Mouse (Mus musculus) limb, embryonic 12.5 days (tissue): ENCODE data around the gene Zfp296. TPM values are rescaled to one million over a fixed set of nuclear protein-coding genes. Genes with fewer than 3 reads are reported as not detected.

ENCODE experiments used
- ATAC-seq: fragments of 200-750 bp; cut with Nextera tagmentation; 2 replicates; pipeline ENCODE4 v1.8.0; 2017; ENCODE audit warnings: low read depth, moderate TSS enrichment; ENCODE audit not compliant: insufficient number of reproducible peaks, insufficient read depth, low FRiP score, low TSS enrichment
- H3K27ac ChIP-seq: fragments of 300-500 bp; sonication (generic); 2 replicates; pipeline ENCODE4 v1.5.1; 2016; ENCODE audit warnings: mild to moderate bottlenecking, moderate library complexity
- H3K27me3 ChIP-seq: fragments of 300-500 bp; sonication (generic); 2 replicates; pipeline ENCODE4 v1.6.1; 2016; ENCODE audit warnings: mild to moderate bottlenecking, moderate library complexity
- H3K36me3 ChIP-seq: fragments of 300-500 bp; sonication (generic); 2 replicates; pipeline ENCODE4 v1.6.1; 2016; ENCODE audit warnings: mild to moderate bottlenecking, moderate library complexity
- H3K4me1 ChIP-seq: fragments of 300-500 bp; sonication (generic); replicated peaks from 2 replicates; pipeline ENCODE4 v1.6.1; 2016
- H3K4me2 ChIP-seq: fragments of 300-500 bp; sonication (generic); 2 replicates; pipeline ENCODE4 v1.6.1; 2016; ENCODE audit warnings: mild to moderate bottlenecking, moderate library complexity
- H3K4me3 ChIP-seq: fragments of 300-500 bp; sonication (generic); replicated peaks from 2 replicates; pipeline ENCODE4 v1.5.1; 2016; ENCODE audit warnings: mild to moderate bottlenecking
- H3K9ac ChIP-seq: fragments of 300-500 bp; sonication (generic); replicated peaks from 2 replicates; pipeline ENCODE4 v1.6.1; 2016; ENCODE audit warnings: mild to moderate bottlenecking, moderate library complexity
- H3K9me3 ChIP-seq: fragments of 300-500 bp; sonication (generic); 2 replicates; pipeline ENCODE4 v1.6.1; 2016; ENCODE audit warnings: mild to moderate bottlenecking, moderate library complexity
- WGBS: fragments of 180-500 bp; shearing (Covaris S2); methylation state at CpG from one replicate; pipeline ENCODE4 v1.1.7; 2016; 5-methylcytosine and 5-hydroxymethylcytosine counted together
- polyA plus RNA-seq: library from polyadenylated mRNA; unstranded; fragments of >200 nt; fragmentation: Nextera tagmentation; extraction: Ambion mirVana; gene quantifications from 2 replicates; pipeline ENCODE4 v1.2.1, GENCODE M21; 2016

The Zfp296 gene
- polyA plus RNA-seq, 1 experiment from 2014 or later, result 0.61 TPM

GRCm38 (mm10) chr7:19549394-19549793, 27.7 kb upstream of the Zfp296 start:
- WGBS, result 85% methylated on average over 10 of the region's 10 CpGs
- no peak overlapping the region for H3K27ac ChIP-seq
- H3K9ac ChIP-seq, result no peak overlapping the region
- H3K4me2 ChIP-seq, result no peak overlapping the region
- H3K9me3 ChIP-seq, result no peaks in the 10 kb centered on the region
- H3K4me1 ChIP-seq, result peaks cover 21% of the 10 kb centered on the region; the same call in 1 of the 2 replicates
- ATAC-seq, result no peak
- H3K27me3 ChIP-seq, result no peaks in the 10 kb centered on the region
- H3K4me3 ChIP-seq, result no peak overlapping the region
- peaks cover 49% of the 10 kb centered on the region for H3K36me3 ChIP-seq

GRCm38 (mm10) chr7:19551634-19552033, 25.5 kb upstream of the Zfp296 start:
- Histone ChIP-seq H3K36me3 (peaks cover 66% of the 10 kb centered on the region), H3K4me3 (no peak overlapping the region), H3K9me3 (no peaks in the 10 kb centered on the region), H3K27me3 (no peaks in the 10 kb centered on the region), H3K4me1 (0 out of 2 replicates have a peak, but pooled peaks cover 7% of the 10 kb centered on the region), H3K4me2 (no peak overlapping the region), H3K9ac (no peak overlapping the region), H3K27ac (no peak overlapping the region)
- ATAC-seq, result no peak
- 61% methylated on average over 5 of the region's 5 CpGs for WGBS

GRCm38 (mm10) chr7:19552443-19552842, 24.6 kb upstream of the Zfp296 start:
- 67% methylated on average over 2 of the region's 2 CpGs for WGBS
- Histone ChIP-seq H3K27me3 (no peaks in the 10 kb centered on the region), H3K4me3 (no peak overlapping the region), H3K36me3 (peaks cover 72% of the 10 kb centered on the region), H3K27ac (no peak overlapping the region), H3K9ac (no peak overlapping the region), H3K4me1 (0 out of 2 replicates have a peak, but pooled peaks cover 4% of the 10 kb centered on the region), H3K4me2 (no peak overlapping the region), H3K9me3 (no peaks in the 10 kb centered on the region)
- ATAC-seq, result no peak

GRCm38 (mm10) chr7:19554168-19554567, 22.9 kb upstream of the Zfp296 start:
- Histone ChIP-seq H3K4me3 (no peak overlapping the region), H3K4me2 (no peak overlapping the region), H3K27ac (no peak overlapping the region), H3K4me1 (peaks cover 11% of the 10 kb centered on the region), H3K9me3 (no peaks in the 10 kb centered on the region), H3K9ac (no peak overlapping the region), H3K27me3 (no peaks in the 10 kb centered on the region), H3K36me3 (peaks cover 68% of the 10 kb centered on the region)
- 76% methylated on average over 1 of the region's 1 CpGs for WGBS
- no peak for ATAC-seq

- H3K9ac ChIP-seq, result no peak overlapping the region
- peaks cover 61% of the 10 kb centered on the region for H3K36me3 ChIP-seq
- no peak overlapping the region for H3K4me2 ChIP-seq
- WGBS, result 96% methylated on average over 2 of the region's 2 CpGs
- no peak overlapping the region for H3K27ac ChIP-seq
- no peaks in the 10 kb centered on the region for H3K27me3 ChIP-seq
- H3K4me1 ChIP-seq, result peaks cover 33% of the 10 kb centered on the region
- no peak for ATAC-seq
- no peaks in the 10 kb centered on the region for H3K9me3 ChIP-seq
- no peak overlapping the region for H3K4me3 ChIP-seq
Observed at GRCm38 (mm10) chr7:19557086-19557485, 20.0 kb upstream of the Zfp296 start.

- no peak overlapping the region for H3K4me3 ChIP-seq
- peaks cover 49% of the 10 kb centered on the region for H3K36me3 ChIP-seq
Observed at GRCm38 (mm10) chr7:19557982-19558900, 18.8 kb upstream of the Zfp296 start.

GRCm38 (mm10) chr7:19558965-19559364, 18.1 kb upstream of the Zfp296 start:
- H3K9ac ChIP-seq, result 0 out of 2 replicates have a peak overlapping the region, but pooled peaks have one; percentile 18
- H3K4me1 ChIP-seq, result peaks cover 38% of the 10 kb centered on the region
- H3K36me3 ChIP-seq, result peaks cover 48% of the 10 kb centered on the region
- H3K4me2 ChIP-seq, result peak overlapping the region; percentile 91; the same call in 1 of the 2 replicates
- H3K9me3 ChIP-seq, result no peaks in the 10 kb centered on the region
- H3K4me3 ChIP-seq, result 0 out of 2 replicates have a peak overlapping the region, but pooled peaks have one; percentile 7
- ATAC-seq, result no peak
- H3K27ac ChIP-seq, result no peak overlapping the region
- WGBS, result 50% methylated on average over 2 of the region's 2 CpGs
- H3K27me3 ChIP-seq, result no peaks in the 10 kb centered on the region

More at GRCm38 (mm10) chr7:19557982-19558900, 18.8 kb upstream of the Zfp296 start:
- no peaks in the 10 kb centered on the region for H3K27me3 ChIP-seq
- peaks cover 32% of the 10 kb centered on the region for H3K4me1 ChIP-seq
- 0 out of 2 replicates have a peak overlapping the region, but pooled peaks have one; percentile 18 for H3K9ac ChIP-seq
- WGBS, result 91% methylated on average over 6 of the region's 6 CpGs
- no peak for ATAC-seq
- no peak overlapping the region for H3K27ac ChIP-seq
- no peaks in the 10 kb centered on the region for H3K9me3 ChIP-seq
- no peak overlapping the region; the same call in 1 of the 2 replicates for H3K4me2 ChIP-seq

GRCm38 (mm10) chr7:19560491-19561260, 16.4 kb upstream of the Zfp296 start:
- peaks cover 9% of the 10 kb centered on the region; the same call in 1 of the 2 replicates for H3K9me3 ChIP-seq
- no peaks in the 10 kb centered on the region for H3K27me3 ChIP-seq
- no peak for ATAC-seq
- peak overlapping the region; percentile 96 for H3K9ac ChIP-seq
- peaks cover 51% of the 10 kb centered on the region for H3K36me3 ChIP-seq
- WGBS, result 26% methylated on average over 11 of the region's 11 CpGs
- peak overlapping the region; percentile 89; the same call in 1 of the 2 replicates for H3K27ac ChIP-seq
- H3K4me3 ChIP-seq, result peak overlapping the region; percentile 99
- peak overlapping the region; percentile 91 for H3K4me2 ChIP-seq
- peaks cover 38% of the 10 kb centered on the region for H3K4me1 ChIP-seq

GRCm38 (mm10) chr7:19561431-19561764, 15.7 kb upstream of the Zfp296 start:
- no peak for ATAC-seq
- Histone ChIP-seq H3K4me2 (peak overlapping the region; percentile 91), H3K27ac (peak overlapping the region; percentile 89), H3K9me3 (peaks cover 9% of the 10 kb centered on the region; the same call in 1 of the 2 replicates), H3K4me3 (peak overlapping the region; percentile 99), H3K9ac (peak overlapping the region; percentile 96), H3K36me3 (peaks cover 49% of the 10 kb centered on the region), H3K27me3 (no peaks in the 10 kb centered on the region), H3K4me1 (peaks cover 38% of the 10 kb centered on the region)
- under 1% methylated on average over 11 of the region's 11 CpGs for WGBS

- H3K4me2 ChIP-seq, result peak overlapping the region; percentile 91
- peaks cover 38% of the 10 kb centered on the region for H3K4me1 ChIP-seq
- peak overlapping the region; percentile 96 for H3K9ac ChIP-seq
- H3K36me3 ChIP-seq, result peaks cover 48% of the 10 kb centered on the region
- peak; percentile 72 for ATAC-seq
- H3K27me3 ChIP-seq, result no peaks in the 10 kb centered on the region
- H3K9me3 ChIP-seq, result peaks cover 9% of the 10 kb centered on the region; the same call in 1 of the 2 replicates
- peak overlapping the region; percentile 89 for H3K27ac ChIP-seq
- WGBS, result under 1% methylated on average over 100 of the region's 102 CpGs
- H3K4me3 ChIP-seq, result peak overlapping the region; percentile 99
Observed at GRCm38 (mm10) chr7:19561765-19562642, 15.1 kb upstream of the Zfp296 start.
